Mouse (Mus musculus) retina, postnatal 7 days (tissue): ENCODE results near the gene Prkag1.

ENCODE experiments used
- DNase-seq: peaks from one replicate; pipeline ENCODE4 v3.0.0-alpha.2; 2012; ENCODE audit warnings: low read depth, low spot score

The Prkag1 gene

GRCm38 (mm10) chr15:98793141-98793698, 38.1 kb downstream of the Prkag1 start:
- DNase-seq: no peak

GRCm38 (mm10) chr15:98792233-98793020, 38.9 kb downstream of the Prkag1 start:
- no peak for DNase-seq

DNA sequence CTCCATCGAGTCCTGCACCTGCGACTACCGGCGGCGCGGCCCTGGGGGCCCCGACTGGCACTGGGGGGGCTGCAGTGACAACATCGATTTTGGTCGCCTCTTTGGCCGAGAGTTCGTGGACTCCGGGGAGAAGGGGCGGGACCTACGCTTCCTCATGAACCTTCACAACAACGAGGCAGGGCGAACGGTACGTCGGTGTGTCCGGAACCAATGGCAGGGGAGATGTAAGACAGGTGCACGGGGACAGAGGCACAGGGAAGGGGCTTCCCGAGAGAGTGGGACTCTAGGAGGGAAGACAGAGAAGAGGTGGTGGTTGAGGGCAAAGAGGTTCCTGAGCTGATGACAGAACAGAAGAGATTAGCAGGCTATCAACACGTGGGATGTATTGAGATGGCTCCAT, 39.5 kb downstream of the Prkag1 start:
- no peak for DNase-seq

DNA sequence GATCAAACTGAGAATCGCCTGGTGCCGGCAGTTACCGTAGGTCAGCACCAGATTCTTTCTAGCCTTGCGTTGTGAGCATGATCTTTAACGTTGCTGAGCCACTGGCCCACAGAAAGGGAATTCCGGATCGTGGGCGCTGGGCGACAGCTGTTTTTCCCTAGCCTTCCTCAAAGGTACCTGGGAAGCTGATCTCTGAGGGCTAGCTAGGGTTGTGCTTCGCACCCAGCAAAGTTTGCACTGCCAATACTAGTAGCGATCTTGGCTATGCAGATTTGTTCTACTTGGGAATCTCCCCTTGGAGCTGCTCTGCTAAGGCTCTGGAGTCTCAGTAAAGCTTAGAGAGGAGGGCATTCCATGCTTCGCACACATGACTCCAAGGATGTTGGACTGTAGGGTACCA, 40.1 kb downstream of the Prkag1 start:
- DNase-seq: no peak

GRCm38 (mm10) chr15:98790761-98791160, 40.6 kb downstream of the Prkag1 start:
- DNase-seq: no peak

- DNase-seq: peak; percentile 60
Observed at GRCm38 (mm10) chr15:98789661-98790535, 41.4 kb downstream of the Prkag1 start, which contains the start of gene Wnt1. TSS of gene Wnt1 (plus strand) at chr15:98789857.

- no peak for DNase-seq
Observed at GRCm38 (mm10) chr15:98788972-98789660, 42.2 kb downstream of the Prkag1 start.

DNA sequence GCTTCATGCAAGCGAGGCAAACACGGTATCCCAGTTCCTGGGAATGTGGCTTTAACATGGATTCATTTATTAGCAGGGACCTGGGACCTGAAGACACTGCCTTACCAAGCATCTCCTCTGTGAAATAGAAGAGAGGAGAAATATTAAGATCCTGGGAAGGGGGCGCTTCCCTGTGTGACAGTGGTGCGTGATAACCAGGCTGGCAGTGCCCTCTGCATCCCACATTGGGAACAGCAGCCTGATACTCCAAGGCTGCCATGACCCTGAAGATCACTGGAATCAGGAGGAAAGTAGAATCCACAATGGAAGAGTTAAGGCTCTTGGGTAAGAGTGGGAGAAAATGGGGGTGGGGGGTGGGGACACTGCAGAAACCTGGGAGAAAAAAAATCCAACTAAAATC, 43.4 kb downstream of the Prkag1 start:
- no peak for DNase-seq

DNA sequence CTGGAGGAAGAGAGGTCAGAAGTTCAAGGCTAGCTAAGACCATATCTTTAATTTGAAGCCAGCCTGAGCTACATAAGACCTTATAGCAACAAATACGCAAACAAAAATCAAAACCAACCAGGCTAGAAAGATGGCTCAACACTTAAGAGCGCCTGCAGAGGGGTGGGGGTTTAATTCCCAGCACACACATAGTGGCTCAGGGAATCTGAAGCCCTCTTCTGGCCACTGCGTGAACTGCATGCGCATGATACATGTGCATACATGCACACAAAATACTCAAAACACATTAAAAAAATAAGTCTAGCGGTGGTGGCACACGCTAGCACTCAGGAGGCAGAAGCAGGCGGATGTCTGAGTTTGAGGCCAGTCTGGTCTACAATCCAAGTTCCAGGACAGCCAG, 45.6 kb downstream of the Prkag1 start:
- no peak for DNase-seq

DNA sequence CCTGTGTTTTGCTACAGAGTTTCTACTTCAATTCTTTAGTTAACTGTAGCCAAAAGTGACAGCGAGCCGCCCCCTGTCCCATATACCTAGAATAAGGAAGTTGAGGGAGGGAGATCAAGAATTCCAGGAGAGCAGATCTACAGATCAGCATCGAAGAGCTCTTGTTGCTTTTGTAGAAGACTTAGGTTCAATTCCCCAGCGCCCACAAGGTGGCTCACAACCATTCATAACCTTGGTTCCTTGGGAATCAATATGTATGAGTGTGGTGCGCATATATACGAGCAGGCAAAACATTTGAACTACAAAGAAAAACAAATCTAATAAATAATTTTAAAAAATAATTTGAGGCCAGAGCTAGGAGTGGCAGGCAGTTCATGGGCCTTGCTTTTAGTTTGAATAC, 50.2 kb downstream of the Prkag1 start:
- DNase-seq: no peak

GRCm38 (mm10) chr15:98780573-98780972, 50.7 kb downstream of the Prkag1 start:
- no peak for DNase-seq

DNA sequence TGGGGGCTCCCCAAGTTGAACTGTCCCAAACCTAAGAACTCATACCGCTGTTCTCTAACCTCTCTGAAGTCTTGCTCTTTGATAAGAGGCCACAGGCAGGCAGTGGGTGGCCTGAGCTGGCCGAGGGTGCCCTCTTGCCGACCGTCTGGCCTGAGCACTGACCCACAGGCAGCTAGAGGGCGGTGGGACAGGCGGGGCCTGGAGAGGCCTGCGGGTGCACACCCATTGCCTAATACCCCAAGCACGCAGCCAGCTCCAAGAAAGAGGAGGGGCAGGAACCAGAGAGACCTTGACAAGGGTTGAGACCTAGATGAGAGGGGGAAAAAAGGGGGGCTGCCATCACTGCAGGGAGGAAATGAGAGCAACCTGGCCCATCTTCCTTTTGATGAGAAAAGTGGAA, 51.2 kb downstream of the Prkag1 start:
- DNase-seq: no peak

DNA sequence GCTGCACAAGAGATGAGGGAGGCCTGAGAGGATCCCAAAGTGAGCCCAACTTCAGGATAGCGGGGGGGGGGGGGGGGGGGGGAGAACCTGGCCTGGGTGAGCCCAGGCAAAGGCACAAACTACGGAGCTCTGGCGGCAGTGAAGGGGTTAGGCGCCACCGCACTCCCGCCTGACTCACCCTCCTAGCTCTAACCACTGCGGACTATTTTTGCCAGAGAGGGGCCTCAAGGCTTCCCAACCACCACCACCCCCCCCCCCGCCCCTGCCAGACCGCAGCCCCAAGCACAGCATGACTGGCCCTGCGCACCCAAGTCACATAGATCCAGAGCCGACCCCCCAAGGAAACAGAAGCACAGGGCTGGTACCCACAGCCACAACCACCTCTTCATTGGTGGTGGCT, 52.5 kb downstream of the Prkag1 start:
- no peak for DNase-seq

DNA sequence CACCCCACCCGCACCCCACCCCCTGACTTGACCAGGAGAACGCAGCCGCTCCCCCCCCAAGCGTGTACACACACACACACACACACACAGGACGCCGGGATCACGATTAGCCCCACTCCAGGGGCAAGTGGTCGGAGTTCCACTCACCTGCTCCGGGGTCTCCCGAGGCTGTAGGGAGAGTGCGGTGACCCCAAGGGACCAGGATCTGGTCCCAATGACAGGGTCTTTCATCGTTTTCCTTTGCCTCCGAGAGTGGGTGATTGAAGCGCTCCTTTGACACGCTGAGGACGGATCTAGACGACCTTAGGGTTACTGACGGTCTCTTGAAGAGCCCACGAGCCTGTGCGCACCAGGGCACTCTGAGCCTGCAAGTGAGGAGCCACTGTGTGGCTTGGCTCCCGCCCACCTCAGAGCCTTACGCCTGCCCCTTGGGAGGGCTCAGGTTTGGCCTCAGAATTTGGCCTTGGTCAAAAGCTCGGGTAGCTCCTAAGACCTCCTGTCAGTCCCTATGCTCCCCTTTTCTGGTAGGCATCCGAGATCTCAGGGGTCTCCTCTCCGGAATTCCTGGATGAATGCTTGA, 53.0 kb downstream of the Prkag1 start:
- no peak for DNase-seq

DNA sequence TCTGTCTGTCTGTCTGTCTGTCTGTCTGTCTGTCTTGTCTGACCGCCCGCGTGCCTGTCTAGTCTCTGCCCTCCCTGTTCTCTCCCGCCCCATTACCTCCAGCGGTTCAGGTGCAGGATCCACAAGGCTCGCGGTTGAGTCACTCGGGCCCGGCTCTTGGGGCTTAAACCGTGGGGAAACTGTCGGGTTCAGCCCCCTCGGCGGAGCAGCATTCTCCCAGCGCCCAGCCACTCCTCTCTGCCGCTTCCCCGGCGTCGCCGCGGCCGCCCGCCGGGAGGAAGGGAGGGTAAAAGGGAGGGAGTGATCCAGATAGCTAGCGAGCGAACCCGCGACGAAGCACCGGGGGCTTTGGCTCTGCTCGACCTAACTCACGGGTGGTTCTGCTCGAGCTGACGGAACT, 53.6 kb downstream of the Prkag1 start, which contains the start of gene Wnt10b:
TSS of gene Wnt10b (minus strand) at position 389 of the 400 bp plus-strand sequence.
- DNase-seq: no peak

DNA sequence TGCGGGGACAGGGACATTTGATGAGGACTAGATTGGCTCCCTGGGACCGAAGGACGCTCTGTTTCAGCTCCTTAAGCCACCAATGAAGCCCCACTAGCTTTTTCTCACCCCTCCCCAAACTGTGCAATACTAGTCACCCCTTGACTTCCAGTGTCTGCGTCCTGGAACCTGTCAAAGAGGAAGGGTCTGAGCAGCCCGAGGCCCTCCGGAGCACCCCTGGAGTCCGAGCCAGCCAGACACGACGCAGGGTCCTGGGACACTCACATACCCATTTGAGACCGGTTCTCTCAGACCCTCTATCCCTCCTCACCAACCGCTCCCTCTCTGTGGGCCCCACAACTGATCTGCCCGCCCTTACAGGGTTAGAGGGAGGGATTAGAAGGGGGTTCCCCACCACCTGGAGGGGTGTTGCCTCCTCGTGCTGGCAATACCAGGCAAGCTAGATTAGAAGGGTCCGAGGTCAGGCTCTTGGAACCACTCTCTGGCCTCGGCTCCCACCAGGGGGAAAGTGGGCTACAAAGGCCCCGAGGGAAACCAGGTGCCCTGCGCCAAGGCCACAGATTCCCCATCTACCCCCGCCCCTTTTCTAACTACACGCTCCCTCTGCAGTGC, 54.2 kb downstream of the Prkag1 start:
- DNase-seq: no peak

DNA sequence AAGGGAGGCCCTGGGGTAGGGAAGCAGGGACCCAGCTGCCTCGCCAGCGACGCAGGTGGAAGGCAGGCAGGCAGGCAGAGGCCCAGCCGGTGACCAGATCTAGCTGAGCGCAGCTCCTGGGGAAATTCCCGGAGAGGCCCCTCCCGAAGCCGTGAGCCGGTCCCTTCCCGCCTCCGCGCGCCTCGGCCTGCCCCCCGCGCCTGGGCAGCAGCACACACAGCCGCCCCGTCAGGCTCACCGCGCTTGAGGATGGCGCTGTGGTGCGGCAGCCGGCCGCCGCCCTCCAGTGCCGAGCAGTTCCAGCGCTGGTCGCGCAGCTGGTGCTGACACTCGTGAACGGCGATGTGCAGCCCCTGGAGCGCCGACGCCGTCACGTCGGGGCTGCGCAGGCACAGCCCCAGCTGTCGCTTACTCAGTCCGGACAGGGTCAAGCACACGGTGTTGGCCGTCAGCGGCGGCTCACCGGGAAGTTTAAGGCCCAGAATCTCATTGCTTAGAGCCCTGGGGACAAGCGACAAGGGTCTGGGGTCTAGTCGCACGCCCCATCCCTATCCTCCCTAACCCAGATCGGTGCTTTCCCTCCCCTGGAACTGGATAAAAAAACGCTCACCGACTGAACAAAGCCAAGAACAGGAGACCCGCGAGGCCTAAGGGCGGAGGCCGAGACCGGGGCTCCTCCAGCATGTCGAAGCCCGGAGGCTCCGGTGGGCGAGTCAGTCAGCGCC, 54.9 kb downstream of the Prkag1 start:
- no peak for DNase-seq

GRCm38 (mm10) chr15:98775533-98775932, 55.8 kb downstream of the Prkag1 start:
- DNase-seq: no peak

GRCm38 (mm10) chr15:98774096-98774495, 57.2 kb downstream of the Prkag1 start:
- DNase-seq: no peak

DNA sequence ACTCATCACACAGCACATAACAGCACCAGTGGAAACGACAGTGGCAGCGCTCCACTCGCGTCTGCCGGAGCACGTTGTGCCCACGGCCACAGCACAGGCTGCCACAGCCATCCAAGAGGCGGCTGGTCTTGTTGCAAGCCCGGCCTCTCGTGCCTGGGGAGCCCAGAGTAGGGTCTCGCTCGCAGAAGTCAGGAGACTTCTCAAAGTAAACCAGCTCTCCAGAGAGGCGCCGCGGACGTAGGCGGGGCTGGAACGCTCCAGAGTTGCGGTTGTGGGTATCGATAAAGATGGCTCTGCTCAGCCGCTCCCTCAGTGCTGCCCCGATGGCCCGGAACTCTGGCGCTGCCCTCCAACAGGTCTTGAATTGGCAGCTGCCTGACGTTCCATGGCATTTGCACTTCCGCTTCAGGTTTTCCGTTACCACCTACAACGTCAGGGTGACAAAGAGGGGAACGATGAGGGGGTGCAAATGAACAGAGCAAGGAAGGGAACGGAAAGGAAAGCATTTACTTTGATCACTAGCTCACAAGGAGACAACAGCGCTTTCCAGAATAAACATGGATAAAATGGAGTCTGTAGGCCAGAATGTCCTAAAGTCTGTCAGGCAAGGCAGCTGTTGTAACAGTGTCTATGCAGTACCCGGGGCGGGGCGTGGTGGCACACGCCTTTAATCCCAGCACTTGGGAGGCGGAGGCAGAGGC, 58.7 kb downstream of the Prkag1 start:
- DNase-seq: no peak
